Mouse (Mus musculus): Measurements from ENCODE around the gene St7.
A peak's percentile ranks its signal among the peaks of the same experiment; 100 is the strongest.

The St7 gene

GRCm38 (mm10) chr6:17719423-17719822 lies 26.7 kb downstream of the St7 start:
- DNase-seq (ENCODE audit: low spot score in 2 of 2): no peak

- DNase-seq (ENCODE audit: low spot score in 2 of 2): no peak
These were observed 27.3 kb downstream of the St7 start for GRCm38 (mm10) chr6:17720022-17720421.

- DNase-seq (ENCODE audit: low spot score in 2 of 2): no peak
These were observed 29.0 kb downstream of the St7 start for GRCm38 (mm10) chr6:17721706-17722105.

GRCm38 (mm10) chr6:17725841-17726460 lies 33.2 kb downstream of the St7 start:
- DNase-seq (ENCODE audit: low spot score in 2 of 2): peak; percentile 33 to 54

GRCm38 (mm10) chr6:17727241-17727640 lies 34.5 kb downstream of the St7 start:
- no peak for DNase-seq (ENCODE audit: low spot score in 2 of 2)

GRCm38 (mm10) chr6:17727891-17728790 lies 35.4 kb downstream of the St7 start:
- no peak for DNase-seq (ENCODE audit: low spot score in 2 of 2)

- peak in 1 of 2 experiments; percentile 15 for DNase-seq (ENCODE audit: low spot score in 2 of 2)
These were observed 37.4 kb downstream of the St7 start for GRCm38 (mm10) chr6:17730122-17730521.

GRCm38 (mm10) chr6:17731694-17732093 lies 39.0 kb downstream of the St7 start:
- DNase-seq (ENCODE audit: low spot score in 2 of 2): no peak

- no peak for DNase-seq (ENCODE audit: low spot score in 2 of 2)
These were observed 41.2 kb downstream of the St7 start for GRCm38 (mm10) chr6:17733951-17734411.

GRCm38 (mm10) chr6:17737262-17737948 lies 44.7 kb downstream of the St7 start:
- no peak for DNase-seq (ENCODE audit: low spot score in 2 of 2)

GRCm38 (mm10) chr6:17740128-17740527 lies 47.4 kb downstream of the St7 start:
- no peak for DNase-seq (ENCODE audit: low spot score in 2 of 2)

GRCm38 (mm10) chr6:17741639-17742038 lies 48.9 kb downstream of the St7 start:
- no peak for DNase-seq (ENCODE audit: low spot score in 2 of 2)

GRCm38 (mm10) chr6:17742209-17742608 lies 49.5 kb downstream of the St7 start:
- no peak for DNase-seq (ENCODE audit: low spot score in 2 of 2)

GRCm38 (mm10) chr6:17743325-17743724 lies 50.6 kb downstream of the St7 start:
- DNase-seq (ENCODE audit: low spot score in 2 of 2): no peak

GRCm38 (mm10) chr6:17747724-17748123 lies 55.0 kb downstream of the St7 start:
- no peak for DNase-seq (ENCODE audit: low spot score in 2 of 2)

- peak; percentile 55 to 68 for DNase-seq (ENCODE audit: low spot score in 2 of 2)
These were observed 56.3 kb downstream of the St7 start for GRCm38 (mm10) chr6:17748866-17749582.

- no peak for DNase-seq (ENCODE audit: low spot score in 2 of 2)
These were observed 56.9 kb downstream of the St7 start for GRCm38 (mm10) chr6:17749596-17749995.

- DNase-seq (ENCODE audit: low spot score in 2 of 2): no peak
These were observed 57.4 kb downstream of the St7 start for GRCm38 (mm10) chr6:17750041-17750660.

GRCm38 (mm10) chr6:17750957-17751356 lies 58.2 kb downstream of the St7 start:
- no peak for DNase-seq (ENCODE audit: low spot score in 2 of 2)

GRCm38 (mm10) chr6:17755902-17756301 lies 63.2 kb downstream of the St7 start:
- DNase-seq (ENCODE audit: low spot score in 2 of 2): no peak

GRCm38 (mm10) chr6:17758568-17758967 lies 65.8 kb downstream of the St7 start:
- no peak for DNase-seq (ENCODE audit: low spot score in 2 of 2)

Data from frontal cortex, postnatal 25 days (tissue).